Mouse (Mus musculus): Measurements from ENCODE around the gene Ano1. TPM values are rescaled to one million over a fixed set of nuclear protein-coding genes. Genes with fewer than 3 reads are reported as not detected.

Gene Ano1
- polyA plus RNA-seq, 1 experiment, result not detected

DNA sequence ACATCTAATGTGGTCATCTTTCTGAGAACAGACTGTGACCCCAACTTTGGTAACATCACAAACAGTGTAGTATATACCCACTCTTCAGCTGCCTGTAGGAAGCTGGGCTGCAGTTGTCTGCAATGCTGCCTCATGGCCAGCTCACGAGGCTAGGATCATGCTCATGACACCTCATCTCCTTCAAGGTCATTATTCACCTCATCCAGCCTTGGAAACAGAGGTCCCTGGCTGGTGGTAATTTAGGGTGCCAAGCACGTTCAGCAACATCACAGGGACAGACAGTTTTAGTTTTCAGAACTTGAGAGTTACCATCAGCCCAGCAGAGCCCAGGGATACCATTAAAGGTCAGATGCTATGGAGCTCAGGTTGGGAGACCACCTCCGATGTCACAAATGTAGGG is 86.2 kb downstream of the Ano1 start:
- no peak overlapping the region for H3K4me3 ChIP-seq (replicated peaks)
- H3K27me3 ChIP-seq (replicated peaks), result peaks cover 76% of the 10 kb centered on the region
- peaks cover 3% of the 10 kb centered on the region; the same call in 1 of the 2 replicates for H3K4me1 ChIP-seq
- no peaks in the 10 kb centered on the region for H3K36me3 ChIP-seq (replicated peaks; ENCODE audit: low read length)
- peaks cover 14% of the 10 kb centered on the region for H3K9me3 ChIP-seq
- TF ChIP-seq GATA1 (IDR thresholded peaks at IDR 0.05; ENCODE audit: borderline replicate concordance, low read length) (no peak), FLI1 (IDR thresholded peaks at IDR 0.05; ENCODE audit: low read length) (no peak)

DNA sequence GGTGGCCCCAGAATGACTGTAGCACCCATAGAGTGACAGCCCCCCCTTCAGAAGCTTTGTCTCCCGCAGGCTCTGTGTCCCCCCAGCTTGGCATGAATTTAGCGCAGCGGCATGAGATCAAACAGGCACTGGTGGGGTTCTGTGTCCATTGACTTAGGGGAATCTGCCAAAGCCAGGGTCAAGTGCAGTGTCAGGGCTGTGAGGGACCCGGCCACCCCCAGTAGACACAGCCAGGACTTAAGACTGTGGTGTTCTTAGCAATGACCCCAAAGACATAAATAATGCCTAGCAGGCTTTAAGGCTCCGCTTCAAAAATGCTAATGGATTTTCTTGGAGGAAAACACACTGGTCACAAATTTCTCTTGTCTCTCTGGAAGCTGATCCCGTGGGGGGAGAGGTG is 88.2 kb downstream of the Ano1 start:
- peaks cover 75% of the 10 kb centered on the region for H3K27me3 ChIP-seq (replicated peaks)
- H3K9me3 ChIP-seq, result peaks cover 5% of the 10 kb centered on the region
- H3K4me3 ChIP-seq (replicated peaks), result no peak overlapping the region
- TF ChIP-seq FLI1 (IDR thresholded peaks at IDR 0.05; ENCODE audit: low read length) (no peak), GATA1 (IDR thresholded peaks at IDR 0.05; ENCODE audit: borderline replicate concordance, low read length) (no peak)
- H3K4me1 ChIP-seq, result no peaks in the 10 kb centered on the region
- H3K36me3 ChIP-seq (replicated peaks; ENCODE audit: low read length), result no peaks in the 10 kb centered on the region

DNA sequence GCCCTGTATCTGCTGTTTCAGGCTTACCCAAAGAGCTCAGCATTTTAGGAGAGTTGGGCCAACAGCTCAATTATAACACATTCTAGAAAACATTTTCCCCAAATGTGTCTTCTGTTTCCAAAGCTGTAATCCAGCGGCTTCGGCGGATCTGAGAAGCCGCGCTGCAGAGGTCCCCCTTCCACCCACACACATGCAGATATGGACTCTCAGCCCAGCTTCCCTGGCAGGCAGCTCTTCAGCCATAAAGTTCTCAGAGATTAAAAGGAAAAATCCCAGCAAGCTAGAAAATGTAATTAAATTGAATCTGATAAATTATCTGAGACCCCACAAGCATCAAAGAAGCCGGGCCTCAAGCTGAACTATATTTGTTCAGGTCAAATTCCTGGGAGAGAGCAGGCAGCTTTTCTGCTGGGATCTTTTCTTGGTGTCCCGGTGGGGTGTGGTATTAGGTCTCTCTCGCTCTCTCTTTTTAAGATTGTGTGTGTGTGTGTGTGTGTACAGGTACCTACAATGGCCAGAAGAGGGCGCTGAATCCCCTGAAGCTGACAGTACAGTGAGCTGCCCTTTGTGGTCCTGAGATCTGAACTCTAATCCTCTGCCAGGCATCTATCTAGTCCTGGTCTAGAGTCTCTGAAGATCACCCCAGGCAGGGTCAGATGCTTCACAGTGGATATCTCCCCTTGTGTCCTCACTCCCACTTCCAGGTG is 95.4 kb downstream of the Ano1 start:
- H3K36me3 ChIP-seq (replicated peaks; ENCODE audit: low read length), result no peaks in the 10 kb centered on the region
- TF ChIP-seq GATA1 (IDR thresholded peaks at IDR 0.05; ENCODE audit: borderline replicate concordance, low read length) (no peak), FLI1 (IDR thresholded peaks at IDR 0.05; ENCODE audit: low read length) (no peak)
- H3K9me3 ChIP-seq, result peaks cover 21% of the 10 kb centered on the region
- H3K4me1 ChIP-seq, result no peaks in the 10 kb centered on the region
- no peak overlapping the region for H3K4me3 ChIP-seq (replicated peaks)
- peaks cover 57% of the 10 kb centered on the region for H3K27me3 ChIP-seq (replicated peaks)

DNA sequence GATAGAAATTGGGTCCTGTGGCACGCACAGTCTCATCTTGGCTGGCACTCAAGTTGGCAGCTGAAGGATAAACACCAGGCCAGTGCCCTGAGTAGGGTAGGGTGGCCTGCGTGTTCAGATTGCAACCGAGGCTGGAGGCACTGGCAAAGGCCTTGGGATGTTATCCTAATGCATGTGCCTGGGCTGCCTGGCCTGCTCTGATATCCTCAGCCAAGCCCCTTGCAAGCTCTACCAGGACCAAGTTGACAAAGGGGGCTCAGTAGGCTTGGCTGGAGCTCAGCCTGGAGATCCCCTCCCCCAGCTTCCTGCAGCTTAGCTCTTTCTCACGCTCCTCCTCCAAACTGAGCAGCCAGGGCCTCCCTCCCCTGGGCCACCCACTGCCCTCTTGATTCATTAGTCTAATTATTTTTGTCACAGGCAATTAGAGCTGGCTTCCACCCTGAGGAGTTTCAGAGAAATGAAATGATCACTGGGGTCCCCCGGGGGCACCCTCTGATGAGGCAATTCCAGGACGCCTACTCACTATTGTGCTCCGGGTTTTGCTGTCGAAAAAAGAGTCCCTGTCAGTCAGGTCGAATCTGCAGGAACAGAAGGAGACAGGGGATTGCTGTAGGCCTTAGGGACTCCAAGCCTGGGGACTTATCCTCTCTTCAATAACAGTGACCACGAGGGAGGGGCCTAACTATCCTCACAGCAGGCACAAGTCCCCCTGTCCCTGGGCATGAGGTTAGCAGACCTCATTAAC is 97.9 kb downstream of the Ano1 start:
- H3K4me1 ChIP-seq, result no peaks in the 10 kb centered on the region
- H3K4me3 ChIP-seq (replicated peaks), result no peak overlapping the region
- TF ChIP-seq FLI1 (IDR thresholded peaks at IDR 0.05; ENCODE audit: low read length), result no peak
- TF ChIP-seq GATA1 (IDR thresholded peaks at IDR 0.05; ENCODE audit: borderline replicate concordance, low read length), result no peak
- no peaks in the 10 kb centered on the region for H3K36me3 ChIP-seq (replicated peaks; ENCODE audit: low read length)
- peaks cover 55% of the 10 kb centered on the region for H3K27me3 ChIP-seq (replicated peaks)
- H3K9me3 ChIP-seq, result peaks cover 21% of the 10 kb centered on the region

DNA sequence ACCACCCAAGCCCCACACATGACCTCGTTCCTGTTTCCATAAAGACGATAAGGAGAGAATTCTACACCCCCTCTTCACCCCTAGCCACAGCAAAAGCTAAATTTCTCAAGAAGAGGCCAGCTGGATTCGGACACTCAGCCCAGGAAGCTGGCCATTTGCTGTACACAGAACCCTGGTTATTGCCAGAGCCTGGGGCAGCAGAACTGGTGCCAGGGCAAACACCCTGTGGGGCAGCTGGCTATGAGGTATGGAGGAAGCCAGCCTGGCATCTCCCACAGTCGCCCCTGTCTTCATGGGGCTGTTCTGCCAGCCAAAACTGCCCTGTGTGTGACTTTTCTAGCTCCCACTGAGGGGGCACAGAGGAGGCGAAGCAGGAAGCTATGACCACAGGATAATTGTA is 104.2 kb downstream of the Ano1 start:
- no peaks in the 10 kb centered on the region for H3K9me3 ChIP-seq
- no peaks in the 10 kb centered on the region for H3K4me1 ChIP-seq
- peaks cover 68% of the 10 kb centered on the region for H3K27me3 ChIP-seq (replicated peaks)
- H3K36me3 ChIP-seq (replicated peaks; ENCODE audit: low read length), result no peaks in the 10 kb centered on the region
- no peak for TF ChIP-seq GATA1 (IDR thresholded peaks at IDR 0.05; ENCODE audit: borderline replicate concordance, low read length)
- TF ChIP-seq FLI1 (IDR thresholded peaks at IDR 0.05; ENCODE audit: low read length), result no peak
- no peak overlapping the region for H3K4me3 ChIP-seq (replicated peaks)

DNA sequence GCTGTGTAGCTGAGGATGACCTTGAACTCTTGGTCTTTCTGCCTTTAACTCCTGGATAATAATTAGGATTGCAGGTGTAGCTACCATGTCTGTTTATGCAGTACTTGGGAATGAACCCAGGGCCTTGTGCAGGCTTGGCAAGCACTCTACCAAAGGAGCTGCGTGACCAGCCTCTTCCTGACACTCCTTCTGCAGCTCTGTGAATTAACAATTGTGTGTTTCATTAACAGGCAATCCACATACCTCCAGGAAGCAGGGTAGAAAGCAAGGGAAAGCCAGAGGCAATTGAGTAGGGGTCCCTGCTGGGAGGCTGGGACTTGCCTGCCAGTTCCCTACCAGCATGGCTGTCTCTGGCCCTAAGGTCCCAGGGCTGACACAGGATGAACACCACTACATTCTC is 111.0 kb downstream of the Ano1 start:
- TF ChIP-seq GATA1 (IDR thresholded peaks at IDR 0.05; ENCODE audit: borderline replicate concordance, low read length) (no peak), FLI1 (IDR thresholded peaks at IDR 0.05; ENCODE audit: low read length) (no peak)
- no peak overlapping the region for H3K4me3 ChIP-seq (replicated peaks)
- no peaks in the 10 kb centered on the region for H3K4me1 ChIP-seq
- H3K36me3 ChIP-seq (replicated peaks; ENCODE audit: low read length), result no peaks in the 10 kb centered on the region
- H3K9me3 ChIP-seq, result no peaks in the 10 kb centered on the region
- peaks cover 58% of the 10 kb centered on the region for H3K27me3 ChIP-seq (replicated peaks)

DNA sequence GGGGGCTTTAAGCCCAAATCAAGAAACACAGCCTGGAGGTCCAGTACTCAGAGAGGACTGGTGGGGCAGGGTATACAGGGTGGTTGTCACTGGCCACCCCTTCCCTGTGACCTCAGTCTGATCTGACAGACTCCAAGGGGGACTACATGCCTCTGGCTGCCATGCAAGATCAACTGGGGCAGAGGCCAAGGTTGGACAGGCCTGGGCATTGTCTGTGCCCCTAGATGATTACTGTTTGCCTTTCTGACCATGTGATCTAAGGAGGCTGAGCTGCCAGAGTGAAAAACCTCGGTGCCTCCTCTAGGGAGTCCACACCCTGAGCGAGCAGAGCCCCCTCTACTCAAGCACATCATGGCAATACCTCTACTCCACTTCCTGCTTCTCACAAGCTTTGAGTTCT is 115.8 kb downstream of the Ano1 start:
- H3K9me3 ChIP-seq, result no peaks in the 10 kb centered on the region
- no peak overlapping the region for H3K4me3 ChIP-seq (replicated peaks)
- no peaks in the 10 kb centered on the region for H3K4me1 ChIP-seq
- TF ChIP-seq FLI1 (IDR thresholded peaks at IDR 0.05; ENCODE audit: low read length) (no peak), GATA1 (IDR thresholded peaks at IDR 0.05; ENCODE audit: borderline replicate concordance, low read length) (no peak)
- H3K27me3 ChIP-seq (replicated peaks), result peaks cover 64% of the 10 kb centered on the region
- H3K36me3 ChIP-seq (replicated peaks; ENCODE audit: low read length), result no peaks in the 10 kb centered on the region

DNA sequence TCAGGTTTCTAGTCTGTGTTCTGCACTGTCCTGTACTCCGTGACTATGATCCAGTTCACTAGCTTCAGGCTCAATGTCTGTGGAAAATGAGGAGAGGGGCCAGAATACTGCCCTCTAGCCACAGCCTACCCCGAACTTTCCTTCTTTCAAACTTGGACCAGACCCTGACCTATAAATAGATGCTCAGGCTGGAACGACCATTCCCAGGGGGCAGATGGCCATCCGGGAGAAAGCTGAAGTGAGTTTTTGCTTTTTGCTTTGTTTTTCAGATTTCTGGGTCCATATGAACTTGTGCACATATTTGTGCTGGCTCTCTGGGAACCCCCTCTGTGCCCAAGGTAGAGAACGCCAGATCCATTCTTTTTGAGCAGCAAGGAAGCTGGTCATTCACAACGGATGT is 116.9 kb downstream of the Ano1 start:
- H3K27me3 ChIP-seq (replicated peaks), result peaks cover 68% of the 10 kb centered on the region
- H3K4me3 ChIP-seq (replicated peaks), result no peak overlapping the region
- TF ChIP-seq FLI1 (IDR thresholded peaks at IDR 0.05; ENCODE audit: low read length) (no peak), GATA1 (IDR thresholded peaks at IDR 0.05; ENCODE audit: borderline replicate concordance, low read length) (no peak)
- no peaks in the 10 kb centered on the region; the same call in 1 of the 2 replicates for H3K4me1 ChIP-seq
- no peaks in the 10 kb centered on the region for H3K9me3 ChIP-seq
- H3K36me3 ChIP-seq (replicated peaks; ENCODE audit: low read length), result no peaks in the 10 kb centered on the region

DNA sequence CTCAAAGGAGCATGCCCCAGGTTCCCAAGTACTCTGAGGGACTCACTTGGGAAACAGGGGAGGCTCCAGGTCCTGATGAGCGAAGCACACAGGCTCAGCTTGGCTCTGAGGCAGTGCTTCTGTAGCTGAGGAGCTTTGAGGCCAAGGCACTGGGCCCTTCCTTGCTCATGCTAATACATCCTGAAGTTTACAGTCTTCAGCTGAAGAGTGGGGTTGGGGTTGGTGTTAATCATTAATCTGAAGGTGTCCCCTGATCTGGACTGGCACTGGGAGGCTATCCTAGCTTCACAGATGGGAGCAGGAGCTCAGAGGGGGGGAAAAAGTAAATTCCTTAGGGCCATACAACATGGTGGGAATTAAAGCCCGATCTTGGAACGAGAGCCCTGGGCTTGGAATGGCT is 117.3 kb downstream of the Ano1 start:
- Histone ChIP-seq H3K9me3 (no peaks in the 10 kb centered on the region), H3K4me1 (no peaks in the 10 kb centered on the region; the same call in 1 of the 2 replicates), H3K27me3 (replicated peaks) (peaks cover 70% of the 10 kb centered on the region), H3K4me3 (replicated peaks) (no peak overlapping the region), H3K36me3 (replicated peaks; ENCODE audit: low read length) (no peaks in the 10 kb centered on the region)
- TF ChIP-seq FLI1 (IDR thresholded peaks at IDR 0.05; ENCODE audit: low read length), result no peak
- no peak for TF ChIP-seq GATA1 (IDR thresholded peaks at IDR 0.05; ENCODE audit: borderline replicate concordance, low read length)

DNA sequence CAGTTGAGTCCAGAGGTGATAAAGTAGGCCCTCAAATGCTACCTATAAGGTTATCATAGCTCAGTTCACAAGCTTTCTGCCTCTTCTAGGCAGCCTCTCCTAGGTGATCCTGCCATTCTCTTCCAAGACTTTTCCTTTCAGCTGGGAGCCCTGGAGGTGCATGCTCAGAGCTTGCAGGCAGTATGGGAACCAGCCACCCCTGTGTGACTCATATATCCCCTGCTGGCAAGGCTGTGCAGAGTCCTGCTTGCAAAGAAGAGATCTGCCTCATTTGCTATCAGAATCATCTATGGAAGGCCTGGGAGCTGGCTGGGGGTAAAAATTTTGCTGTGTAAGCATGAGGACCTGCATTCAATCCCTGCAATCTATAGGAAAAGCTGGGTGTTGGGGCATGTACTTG is 119.5 kb downstream of the Ano1 start:
- no peak overlapping the region for H3K4me3 ChIP-seq (replicated peaks)
- no peaks in the 10 kb centered on the region for H3K9me3 ChIP-seq
- peaks cover 78% of the 10 kb centered on the region for H3K27me3 ChIP-seq (replicated peaks)
- H3K36me3 ChIP-seq (replicated peaks; ENCODE audit: low read length), result no peaks in the 10 kb centered on the region
- TF ChIP-seq FLI1 (IDR thresholded peaks at IDR 0.05; ENCODE audit: low read length), result no peak
- no peak for TF ChIP-seq GATA1 (IDR thresholded peaks at IDR 0.05; ENCODE audit: borderline replicate concordance, low read length)
- H3K4me1 ChIP-seq, result no peaks in the 10 kb centered on the region; the same call in 1 of the 2 replicates
